Mouse (Mus musculus) bone marrow macrophage, adult 2 months (primary cell): ENCODE data around the gene Ccdc42.

Experiments used
- CTCF ChIP-seq: IDR thresholded peaks from 2 replicates; pipeline ENCODE4 v1.5.1; 2012; ENCODE audit warnings: low read depth, mild to moderate bottlenecking, low read length, moderate library complexity
- POLR2A ChIP-seq: IDR thresholded peaks from 2 replicates; pipeline ENCODE4 v1.6.1; 2012; ENCODE audit warnings: mild to moderate bottlenecking, low read depth, low read length, borderline replicate concordance

DNA sequence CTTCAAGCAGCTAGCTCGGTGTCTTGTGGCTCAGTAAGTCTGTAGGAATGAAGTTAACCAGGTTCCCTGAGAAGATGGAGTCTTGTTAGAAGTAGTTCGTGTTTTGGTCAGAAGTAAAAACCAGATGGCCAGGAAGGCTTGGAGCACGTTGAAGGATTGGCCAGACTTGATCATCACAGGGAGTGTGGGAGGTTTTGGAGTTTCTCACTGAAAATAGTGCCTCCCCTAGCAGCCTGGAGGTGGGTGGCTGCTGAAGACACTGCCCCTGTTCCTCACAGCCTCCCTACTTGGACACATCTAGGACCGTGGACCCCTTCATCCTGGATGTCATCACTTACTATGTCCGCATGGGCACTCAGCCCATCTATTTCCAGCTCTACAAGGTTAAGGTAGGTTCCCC, 47.2 kb upstream of the Ccdc42 start:
- TF ChIP-seq CTCF (no peak), POLR2A (no peak)
